ENCODE assay signal across 14 mouse cellular contexts in genomic region chr6:112287671-112288070, GRCm38 (mm10). TPM values are rescaled to one million over a fixed set of nuclear protein-coding genes. Genes with fewer than 3 reads are reported as not detected.
DNase-seq lines count a peak whose midpoint lies in the region; ATAC-seq lines count a peak whose summit lies in the region.
"Had no signal": no experiment of that assay in that cellular context is flagged by ENCODE, and none has a peak within 500 bp of the region (broad histone marks: within the 10 kb centered on the region; RNA-seq: fewer than 3 reads in every experiment).

No protein-coding gene starts in this region.

- H3K27ac ChIP-seq in brown adipose tissue, adult 24 weeks (replicated peaks; ENCODE audit: low read depth, low read length), result peak overlapping the region; percentile 81
- H3K27ac ChIP-seq: limb, embryonic 12.5 days; macrophage had no signal

- intact Hi-C loops in gastrocnemius, postnatal 14 days (cut with DNase I; ENCODE audit: low total_unique reads), result no loop called here

- peak; percentile 17 for DNase-seq in gastrocnemius, postnatal 14 days
- DNase-seq in gastrocnemius, postnatal 4 days (ENCODE audit: low spot score in 2 of 2), result no peak
- peak; percentile 56 for DNase-seq in kidney, adult 9 months
- DNase-seq in lung, postnatal 10 days, result peak; percentile 78
- DNase-seq in spleen, adult 18-20 months, result no peak
- DNase-seq in embryo, embryonic 10 days (ENCODE audit: low spot score), result no peak
- DNase-seq: embryo, embryonic 11 days; right cerebral cortex, postnatal 4 days had no signal

- H3K4me3 ChIP-seq in brown adipose tissue, adult 24 weeks (ENCODE audit: insufficient read depth, low read depth, low read length), result no peak overlapping the region
- H3K4me3 ChIP-seq: limb, embryonic 12.5 days had no signal

- no peak for ATAC-seq in cerebellum, adult (ENCODE audit: insufficient number of reproducible peaks, low FRiP score, low TSS enrichment)
- ATAC-seq: Patski had no signal

- peaks cover 23% of the 10 kb centered on the region for H3K4me1 ChIP-seq in brown adipose tissue, adult 24 weeks (ENCODE audit: control insufficient read depth, insufficient read depth, insufficient read length, low read length)
- H3K4me1 ChIP-seq: limb, embryonic 12.5 days had no signal

RNA-seq across cellular contexts. Expression of gene Lmcd1, which starts 14.1 kb away (rescaled TPM):
- 100 to 1,000 TPM in 1 of 2 experiments, 10 to 100 TPM in 1; 56.9 to 138 TPM for total RNA-seq in gastrocnemius, postnatal 14 days (2021)
- 100 to 1,000 TPM; 111 to 137 TPM for total RNA-seq in gastrocnemius, postnatal 4 days (2021)
- 5.2 and 5.3 TPM in 2 replicates for polyA plus RNA-seq in brown adipose tissue, adult 24 weeks (2012; ENCODE audit: insufficient read depth, insufficient read length, missing spikeins)
- total RNA-seq: monocyte, adult 5-6 weeks had no signal
- polyA plus RNA-seq: macrophage had no signal

Comparison
In these comparisons a context has a peak if more than half of its experiments do, and no peak if none do; other contexts are left out.
1. DNase-seq: peak in gastrocnemius, postnatal 14 days (single experiment), kidney, adult 9 months (single experiment) and lung, postnatal 10 days (single experiment); none in gastrocnemius, postnatal 4 days (0 of 2), spleen, adult 18-20 months (0 of 2) and embryo, embryonic 10 days (single experiment).